Mouse (Mus musculus) macrophage (primary cell): ENCODE measurements around the gene Trmt1. TPM values are rescaled to one million over a fixed set of nuclear protein-coding genes. Genes with fewer than 3 reads are reported as not detected.
A peak's percentile ranks its signal among the peaks of the same experiment; 100 is the strongest.

Experiments
- H3K27ac ChIP-seq: fragments of 350-480 bp; formaldehyde crosslinking; 2 replicates; pipeline ENCODE4 v1.9.0; 2021
- H3K36me3 ChIP-seq: fragments of 350-480 bp; formaldehyde crosslinking; 2 replicates; pipeline ENCODE4 v1.9.0; 2021; ENCODE audit errors: inconsistent target
- H3K4me3 ChIP-seq: fragments of 350-480 bp; formaldehyde crosslinking; 2 replicates; pipeline ENCODE4 v1.9.0; 2021; ENCODE audit errors: inconsistent target
- H3K79me2 ChIP-seq: fragments of 350-480 bp; formaldehyde crosslinking; 2 replicates; pipeline ENCODE4 v1.9.0; 2021; ENCODE audit errors: inconsistent target
- WGBS: methylation state at CpG from one replicate; pipeline ENCODE4 v1.1.7; 2026; ENCODE audit warnings: inconsistent platforms; ENCODE audit not compliant: missing documents; 5-methylcytosine and 5-hydroxymethylcytosine counted together
- polyA plus RNA-seq: library from polyadenylated mRNA; stranded (reverse); fragments of 250-400 nt; gene quantifications from 3 replicates; pipeline ENCODE4 v1.2.4, GENCODE M21; 2018; ENCODE audit warnings: inconsistent platforms

Gene Trmt1
- polyA plus RNA-seq, 1 experiment from 2014 or later, result 24.6 TPM

GRCm38 (mm10) chr8:84705960-84706359 is 19.9 kb downstream of the Trmt1 start:
- peak overlapping the region; percentile 2; the same call in 1 of the 2 replicates for H3K4me3 ChIP-seq
- no peak overlapping the region for H3K27ac ChIP-seq
- H3K79me2 ChIP-seq, result peaks cover 27% of the 10 kb centered on the region
- 12% methylated on average over 12 of the region's 12 CpGs for WGBS
- no peaks in the 10 kb centered on the region for H3K36me3 ChIP-seq

- Histone ChIP-seq H3K27ac (peak overlapping the region; percentile 70), H3K36me3 (no peaks in the 10 kb centered on the region), H3K79me2 (peaks cover 27% of the 10 kb centered on the region), H3K4me3 (peak overlapping the region; percentile 25)
- 6% methylated on average over 29 of the region's 45 CpGs for WGBS
These were observed 20.6 kb downstream of the Trmt1 start for GRCm38 (mm10) chr8:84706610-84707266.

GRCm38 (mm10) chr8:84707267-84707883 is 21.3 kb downstream of the Trmt1 start:
- peak overlapping the region; percentile 70 for H3K27ac ChIP-seq
- peaks cover 20% of the 10 kb centered on the region for H3K79me2 ChIP-seq
- WGBS, result 4% methylated on average over 22 of the region's 22 CpGs
- peak overlapping the region; percentile 25 for H3K4me3 ChIP-seq
- H3K36me3 ChIP-seq, result no peaks in the 10 kb centered on the region

- WGBS, result 44% methylated on average over 15 of the region's 15 CpGs
- Histone ChIP-seq H3K36me3 (no peaks in the 10 kb centered on the region), H3K27ac (peak overlapping the region; percentile 70), H3K79me2 (peaks cover 13% of the 10 kb centered on the region), H3K4me3 (no peak overlapping the region; the same call in 1 of the 2 replicates)
These were observed 22.0 kb downstream of the Trmt1 start for GRCm38 (mm10) chr8:84708071-84708541.

GRCm38 (mm10) chr8:84708774-84709475 is 22.8 kb downstream of the Trmt1 start:
- 31% methylated on average over 12 of the region's 12 CpGs for WGBS
- Histone ChIP-seq H3K36me3 (no peaks in the 10 kb centered on the region), H3K27ac (no peak overlapping the region), H3K4me3 (no peak overlapping the region), H3K79me2 (peaks cover 6% of the 10 kb centered on the region; the same call in 1 of the 2 replicates)

GRCm38 (mm10) chr8:84709931-84710330 is 23.8 kb downstream of the Trmt1 start:
- Histone ChIP-seq H3K27ac (no peak overlapping the region), H3K4me3 (no peak overlapping the region), H3K36me3 (no peaks in the 10 kb centered on the region), H3K79me2 (no peaks in the 10 kb centered on the region; the same call in 1 of the 2 replicates)
- 100% methylated on average over 1 of the region's 1 CpGs for WGBS

- Histone ChIP-seq H3K4me3 (no peak overlapping the region), H3K79me2 (no peaks in the 10 kb centered on the region; the same call in 1 of the 2 replicates), H3K27ac (no peak overlapping the region), H3K36me3 (no peaks in the 10 kb centered on the region)
- WGBS, result 100% methylated on average over 3 of the region's 3 CpGs
These were observed 25.2 kb downstream of the Trmt1 start for GRCm38 (mm10) chr8:84711312-84711711.

GRCm38 (mm10) chr8:84711933-84712758 is 26.0 kb downstream of the Trmt1 start:
- no peaks in the 10 kb centered on the region for H3K79me2 ChIP-seq
- 70% methylated on average over 10 of the region's 11 CpGs for WGBS
- H3K36me3 ChIP-seq, result no peaks in the 10 kb centered on the region
- H3K4me3 ChIP-seq, result no peak overlapping the region
- no peak overlapping the region for H3K27ac ChIP-seq

- 63% methylated on average over 3 of the region's 3 CpGs for WGBS
- Histone ChIP-seq H3K27ac (no peak overlapping the region), H3K4me3 (no peak overlapping the region), H3K79me2 (no peaks in the 10 kb centered on the region), H3K36me3 (no peaks in the 10 kb centered on the region)
These were observed 26.6 kb downstream of the Trmt1 start for GRCm38 (mm10) chr8:84712759-84713120.

- Histone ChIP-seq H3K27ac (no peak overlapping the region), H3K36me3 (no peaks in the 10 kb centered on the region)
These were observed 27.3 kb downstream of the Trmt1 start for GRCm38 (mm10) chr8:84713381-84713780.

GRCm38 (mm10) chr8:84714161-84714560 is 28.1 kb downstream of the Trmt1 start:
- H3K4me3 ChIP-seq, result no peak overlapping the region
- no peaks in the 10 kb centered on the region for H3K36me3 ChIP-seq
- no peak overlapping the region for H3K27ac ChIP-seq
- H3K79me2 ChIP-seq, result no peaks in the 10 kb centered on the region
- WGBS, result 90% methylated on average over 4 of the region's 4 CpGs

More at GRCm38 (mm10) chr8:84713381-84713780, 27.3 kb downstream of the Trmt1 start:
- no peak overlapping the region for H3K4me3 ChIP-seq
- no peaks in the 10 kb centered on the region for H3K79me2 ChIP-seq
- 96% methylated on average over 4 of the region's 4 CpGs for WGBS

GRCm38 (mm10) chr8:84715893-84716468 is 29.9 kb downstream of the Trmt1 start:
- no peaks in the 10 kb centered on the region for H3K79me2 ChIP-seq
- H3K27ac ChIP-seq, result no peak overlapping the region
- no peaks in the 10 kb centered on the region for H3K36me3 ChIP-seq
- 95% methylated on average over 20 of the region's 27 CpGs for WGBS
- no peak overlapping the region for H3K4me3 ChIP-seq

- Histone ChIP-seq H3K79me2 (no peaks in the 10 kb centered on the region), H3K27ac (no peak overlapping the region), H3K4me3 (no peak overlapping the region), H3K36me3 (no peaks in the 10 kb centered on the region)
- 93% methylated on average over 11 of the region's 11 CpGs for WGBS
These were observed 30.7 kb downstream of the Trmt1 start for GRCm38 (mm10) chr8:84716790-84717189.

GRCm38 (mm10) chr8:84718476-84718875 is 32.4 kb downstream of the Trmt1 start:
- Histone ChIP-seq H3K27ac (no peak overlapping the region), H3K4me3 (no peak overlapping the region), H3K36me3 (no peaks in the 10 kb centered on the region), H3K79me2 (no peaks in the 10 kb centered on the region)
- 94% methylated on average over 5 of the region's 5 CpGs for WGBS
